Mouse (Mus musculus) left cerebral cortex, postnatal 36 days (tissue): Measurements from ENCODE around the gene Tmprss9. TPM values are rescaled to one million over a fixed set of nuclear protein-coding genes. Genes with fewer than 3 reads are reported as not detected.
A peak's percentile ranks its signal among the peaks of the same experiment; 100 is the strongest.
"Not testable (repeated sequence)": the region's sequence is repeated elsewhere in the genome, so short reads cannot be mapped to it uniquely, and the experiment has no call there.

Source experiments
- DNase-seq, 2 experiments: peaks; one replicate each; pipeline ENCODE4 v3.0.0; 2021 to 2022; ENCODE audit warnings: low spot score in 2 of 2, mixed read lengths in 1 of 2
- intact Hi-C: fragments of 180-260 bp; cut with DNase I; formaldehyde crosslinking; loops from one replicate; pipeline ENCODE4 v1.15.1; 2025
- total RNA-seq, 2 experiments: library from RNA; stranded (reverse); gene quantifications; 2 replicates each; pipeline ENCODE4 v1.2.3; 2021

Gene Tmprss9
- under 1 TPM in 1 of 2 experiments, not detected in 1; 0.32 TPM for total RNA-seq

DNA sequence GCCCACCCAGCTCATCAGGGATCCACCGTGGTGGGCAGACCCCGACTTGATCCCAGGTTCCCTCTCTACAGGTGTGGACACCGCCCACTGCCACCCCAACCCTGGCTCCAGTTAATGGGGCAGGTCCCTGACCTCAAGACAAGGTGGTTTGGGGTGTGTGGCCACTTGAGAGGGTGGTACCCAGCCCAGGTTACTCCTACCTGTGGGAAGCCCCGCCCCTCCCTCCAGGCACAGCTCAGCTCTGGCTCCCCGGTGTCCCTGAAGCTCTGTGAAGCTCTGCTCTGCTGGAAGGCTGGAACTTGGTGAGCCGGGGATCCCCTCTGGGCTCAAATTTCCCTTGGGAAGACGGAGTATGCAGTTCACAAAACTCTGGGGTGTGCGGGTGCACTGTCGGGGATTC, at the start of gene Tmprss9:
Gene Tmprss9 (plus strand): TSS at position 268 of the 400 bp plus-strand sequence.
- intact Hi-C loops = no loop called here
- no peak for DNase-seq

DNA sequence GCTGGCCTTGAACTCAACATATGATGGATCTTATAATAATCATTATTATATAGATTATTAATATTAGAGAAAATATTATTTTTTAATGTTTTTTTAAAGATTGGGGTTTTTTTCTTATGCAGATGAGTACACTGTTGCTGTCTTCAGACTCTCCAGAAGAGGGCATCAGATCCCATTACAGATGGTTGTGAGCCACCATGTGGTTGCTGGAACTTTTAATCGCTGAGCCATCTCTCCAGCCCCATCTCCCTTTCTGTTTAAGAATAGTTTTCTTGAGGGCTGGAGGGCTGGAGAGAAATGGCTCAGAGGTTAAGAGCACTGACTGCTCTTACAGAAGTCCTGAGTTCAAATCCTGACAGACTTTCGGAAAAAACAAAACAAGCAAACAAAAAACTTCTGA, 49.7 kb upstream of the Tmprss9 start:
- DNase-seq = no peak
- intact Hi-C loops = loop anchor here (10.0 kb wide), 1 partner anchor 173 kb away; no protein-coding TSS in a partner anchor

GRCm38 (mm10) chr10:80822528-80822927, 49.1 kb upstream of the Tmprss9 start:
- DNase-seq = no peak
- intact Hi-C loops = loop anchor here (10.0 kb wide), 1 partner anchor 172 kb away; no protein-coding TSS in a partner anchor

DNA sequence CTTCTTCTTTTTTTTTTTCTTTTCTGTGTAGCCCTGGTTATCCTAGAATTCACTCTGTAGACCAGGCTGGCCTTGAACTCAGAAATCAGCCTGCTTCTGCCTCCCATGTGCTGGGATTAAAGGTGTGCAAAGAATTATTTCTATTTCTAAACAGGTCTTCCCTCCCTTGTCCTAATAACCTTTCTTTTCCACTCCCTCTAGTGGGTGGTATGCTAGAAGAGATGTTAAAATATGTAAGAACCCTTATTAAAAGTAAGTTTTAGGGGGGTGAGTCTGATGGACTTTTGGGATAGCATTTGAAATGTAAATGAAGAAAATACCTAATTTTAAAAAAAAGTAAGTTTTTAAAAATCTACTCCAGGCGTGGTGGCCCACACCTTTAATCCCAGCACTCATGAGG, 48.3 kb upstream of the Tmprss9 start:
- intact Hi-C loops = loop anchor here (10.0 kb wide), 1 partner anchor 171 kb away; no protein-coding TSS in a partner anchor
- no peak for DNase-seq

GRCm38 (mm10) chr10:80823847-80824643, 47.6 kb upstream of the Tmprss9 start:
- intact Hi-C loops = loop anchor here (10.0 kb wide), 1 partner anchor 171 kb away; no protein-coding TSS in a partner anchor

DNA sequence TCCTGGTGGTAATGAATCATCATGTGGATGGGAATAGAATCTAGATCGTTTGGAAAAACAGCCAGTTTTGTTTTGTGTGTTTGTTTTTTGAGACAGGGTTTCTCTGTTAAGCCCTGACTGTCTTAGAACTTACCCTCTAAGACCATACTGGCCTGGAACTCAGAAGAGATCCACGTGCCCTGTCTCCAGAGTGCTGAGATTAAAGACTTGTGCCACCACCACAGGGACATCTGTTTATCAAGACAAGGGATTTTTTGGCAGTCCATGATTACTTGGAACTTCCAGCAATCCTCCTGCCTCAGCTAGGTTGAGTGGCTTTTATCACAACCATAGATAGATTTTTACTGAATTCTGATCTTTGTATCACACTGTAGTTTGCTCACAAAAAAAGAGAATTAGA, 46.8 kb upstream of the Tmprss9 start:
- intact Hi-C loops = loop anchor here (10.0 kb wide), 1 partner anchor 170 kb away; no protein-coding TSS in a partner anchor
- DNase-seq = no peak

More at GRCm38 (mm10) chr10:80823847-80824643, 47.6 kb upstream of the Tmprss9 start:
- no peak for DNase-seq

- peak; percentile 99 for DNase-seq
- intact Hi-C loops = loop anchor here (10.0 kb wide), 1 partner anchor 168 kb away; no protein-coding TSS in a partner anchor
Observed at GRCm38 (mm10) chr10:80826151-80827062, 45.2 kb upstream of the Tmprss9 start, which contains the start of gene Oaz1. TSS of gene Oaz1 (plus strand) at chr10:80826656.

DNA sequence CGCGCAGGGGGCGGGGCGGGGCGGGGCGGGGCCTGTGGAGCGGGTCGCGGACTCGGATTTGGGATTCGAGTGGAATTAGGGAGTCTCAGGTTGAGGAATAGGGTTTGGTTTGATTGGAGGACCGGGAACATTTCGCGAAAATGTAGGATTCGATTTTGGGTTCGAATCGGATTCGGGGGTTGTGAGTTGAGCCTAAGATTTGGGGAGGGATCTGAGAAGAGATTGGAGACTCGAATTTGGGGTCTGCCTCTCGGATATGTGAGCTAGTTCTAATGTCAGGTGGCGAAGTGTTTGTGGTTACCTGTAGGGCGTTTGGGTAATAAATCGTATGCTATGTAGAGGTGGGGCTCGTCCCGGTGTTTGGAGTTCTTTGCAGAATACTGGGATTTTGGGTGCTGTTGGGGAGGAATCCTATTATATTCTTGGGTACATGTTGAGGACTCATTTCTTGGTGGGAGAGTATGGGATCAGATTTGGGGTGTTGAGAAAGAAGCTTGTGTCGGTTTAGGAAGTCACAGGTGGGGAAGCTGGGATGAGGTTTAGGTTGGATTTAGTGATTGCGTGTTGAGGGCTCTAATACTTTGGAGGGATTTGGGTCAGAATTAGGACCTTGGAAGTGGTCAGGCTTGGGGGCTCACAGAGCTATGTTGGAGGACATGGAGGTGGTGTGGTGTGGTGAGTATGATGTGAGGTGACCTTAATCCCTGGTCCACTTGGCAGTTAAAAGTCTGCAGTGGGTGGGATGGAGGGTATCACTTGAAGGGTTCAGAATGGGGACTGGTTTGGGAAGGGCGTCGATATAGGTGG, 44.4 kb upstream of the Tmprss9 start:
- no peak for DNase-seq
- intact Hi-C loops = loop anchor here (10.0 kb wide), 1 partner anchor 168 kb away; no protein-coding TSS in a partner anchor

DNA sequence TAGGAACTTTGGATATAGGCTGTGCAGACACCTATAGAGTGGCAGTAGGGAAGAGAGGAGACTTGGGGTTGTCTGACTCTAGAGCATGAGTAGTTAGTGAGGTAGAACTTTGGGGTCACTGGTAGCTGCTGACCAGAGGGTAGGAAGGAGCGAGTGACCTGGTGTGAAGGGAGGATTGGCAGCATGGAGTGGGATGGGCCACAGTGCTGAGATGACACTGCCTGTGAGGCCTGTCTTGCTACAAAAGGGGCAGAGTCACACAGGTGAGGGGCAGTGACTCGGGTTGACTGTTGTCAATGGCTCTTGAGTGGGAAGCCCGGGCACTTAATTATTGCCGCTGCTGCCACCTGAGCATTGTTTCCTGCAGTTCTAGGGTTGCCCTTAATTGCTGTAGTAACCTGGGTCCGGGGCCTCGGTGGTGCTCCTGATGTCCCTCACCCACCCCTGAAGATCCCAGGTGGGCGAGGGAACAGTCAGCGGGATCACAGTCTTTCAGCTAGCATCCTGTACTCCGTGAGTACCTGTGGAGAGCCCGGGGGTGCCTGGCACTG, 43.7 kb upstream of the Tmprss9 start:
- intact Hi-C loops = loop anchor here (10.0 kb wide), 1 partner anchor 167 kb away; no protein-coding TSS in a partner anchor
- DNase-seq = no peak

DNA sequence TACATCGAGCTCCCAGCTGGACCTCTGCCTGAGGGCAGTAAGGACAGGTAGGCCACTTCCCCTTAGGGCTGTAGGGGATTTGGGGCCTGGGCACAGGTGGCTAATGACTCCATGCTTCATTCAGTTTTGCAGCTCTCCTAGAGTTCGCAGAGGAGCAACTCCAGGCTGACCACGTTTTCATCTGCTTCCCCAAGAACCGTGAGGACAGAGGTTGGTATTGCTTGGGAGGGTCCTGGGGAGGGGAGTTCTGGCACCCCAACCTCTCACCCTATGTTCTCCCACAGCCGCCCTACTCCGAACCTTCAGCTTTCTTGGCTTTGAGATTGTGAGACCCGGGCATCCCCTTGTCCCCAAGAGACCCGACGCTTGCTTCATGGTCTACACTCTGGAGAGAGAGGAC, 43.1 kb upstream of the Tmprss9 start:
- DNase-seq = not testable (repeated sequence)
- intact Hi-C loops = loop anchor here (10.0 kb wide), 1 partner anchor 166 kb away; no protein-coding TSS in a partner anchor

- DNase-seq = no peak
- intact Hi-C loops = loop anchor here (10.0 kb wide), 1 partner anchor 165 kb away; no protein-coding TSS in a partner anchor
Observed at GRCm38 (mm10) chr10:80829359-80830278, 42.0 kb upstream of the Tmprss9 start.

DNA sequence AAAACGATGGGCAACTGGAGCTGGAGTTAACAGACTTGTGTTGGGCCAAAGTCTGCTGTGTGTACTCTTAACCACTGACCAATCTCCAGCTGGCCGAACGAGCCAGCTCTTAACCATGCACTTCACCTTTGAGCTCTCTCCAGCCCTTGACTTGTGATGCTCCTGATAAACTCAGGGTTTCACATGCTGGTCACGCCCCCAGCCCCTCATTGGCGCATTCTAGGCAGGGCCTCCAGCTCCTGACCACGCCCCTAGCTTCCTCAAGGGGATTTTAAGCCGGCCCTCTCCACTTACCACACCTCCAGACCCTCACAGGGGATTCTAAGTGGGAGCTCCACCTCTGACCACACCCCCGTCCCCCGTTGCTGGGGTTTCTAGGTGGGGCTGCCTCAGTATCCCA, 40.5 kb upstream of the Tmprss9 start:
- no peak for DNase-seq
- intact Hi-C loops = no loop called here

GRCm38 (mm10) chr10:80832818-80833217, 38.8 kb upstream of the Tmprss9 start:
- DNase-seq = no peak
- intact Hi-C loops = no loop called here

GRCm38 (mm10) chr10:80835617-80836016, 36.0 kb upstream of the Tmprss9 start:
- no peak for DNase-seq
- intact Hi-C loops = no loop called here

DNA sequence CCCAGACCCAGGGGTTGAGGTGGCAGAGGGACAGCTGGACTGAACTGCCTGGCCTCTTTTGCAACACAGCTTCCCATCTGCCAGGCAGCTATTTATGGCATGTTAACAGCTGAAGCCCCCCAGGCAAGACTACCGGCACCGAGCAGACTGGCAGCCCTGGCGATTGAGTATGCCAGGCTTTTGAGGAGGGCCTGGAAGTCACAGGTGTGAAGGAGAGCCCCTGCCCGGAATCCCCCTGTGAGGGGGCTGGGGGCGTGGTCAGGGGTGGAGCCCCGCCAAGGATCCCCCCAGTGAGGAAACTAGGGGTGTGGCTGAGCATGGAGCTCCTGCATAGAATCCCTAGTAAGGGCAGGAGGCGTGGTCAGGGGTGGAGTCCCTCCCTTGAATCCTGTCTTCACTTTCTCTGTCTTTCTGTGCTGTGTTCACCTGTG, 34.7 kb upstream of the Tmprss9 start:
- no peak for DNase-seq
- intact Hi-C loops = no loop called here

DNA sequence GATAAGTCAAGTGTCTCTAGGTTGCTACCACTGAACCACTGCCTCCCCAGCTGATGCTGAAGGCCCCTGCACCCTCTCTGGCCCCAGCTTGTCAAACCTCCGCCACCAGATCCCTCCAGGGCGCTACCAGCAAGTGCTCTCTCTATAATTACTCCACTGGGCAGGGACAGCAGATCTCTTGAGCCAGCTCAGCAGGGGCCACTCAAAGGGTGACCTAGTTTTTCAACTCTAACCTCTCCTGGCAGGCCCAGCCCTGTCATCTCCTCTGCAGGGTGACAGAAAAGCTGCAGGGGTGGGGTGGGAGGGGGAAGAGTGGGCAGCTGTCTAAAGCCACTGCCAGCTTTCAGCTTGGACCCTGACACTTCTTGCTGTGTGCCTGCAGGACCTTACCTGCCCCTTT, 33.8 kb upstream of the Tmprss9 start:
- intact Hi-C loops = no loop called here
- DNase-seq = no peak

DNA sequence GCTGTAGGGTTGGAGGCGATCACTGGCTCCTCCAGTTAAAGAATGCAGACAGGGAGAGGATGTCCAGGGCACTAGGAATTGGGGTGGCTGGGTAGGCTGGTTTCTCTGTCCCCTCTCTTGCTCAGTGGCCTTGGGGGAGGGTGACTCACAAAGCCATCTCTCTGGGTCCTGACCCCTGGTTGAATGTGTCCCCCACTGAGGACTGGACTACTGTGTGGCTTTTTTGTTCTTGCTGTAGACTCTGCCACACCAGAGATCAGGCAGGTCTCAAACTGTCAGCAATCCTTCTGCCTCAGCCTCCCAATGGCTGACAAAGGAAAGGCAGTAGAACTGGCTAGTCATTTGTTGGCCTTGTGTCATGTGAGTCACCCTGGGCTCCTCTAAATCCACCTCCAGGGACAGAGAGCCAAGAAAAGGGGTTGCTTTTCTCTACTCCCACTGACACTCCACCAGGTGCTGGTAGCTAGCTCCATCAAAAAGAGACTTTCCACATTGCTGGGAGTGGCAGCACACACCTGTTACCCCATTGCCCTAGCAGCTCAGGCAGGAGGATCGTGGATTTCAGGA, 33.2 kb upstream of the Tmprss9 start:
- DNase-seq = no peak
- intact Hi-C loops = no loop called here
